Mouse (Mus musculus): ENCODE data around the gene Kif24. TPM values are rescaled to one million over a fixed set of nuclear protein-coding genes. Genes with fewer than 3 reads are reported as not detected.

Gene Kif24
- total RNA-seq (2023): 1 to 10 TPM; 2.5 to 2.8 TPM

GRCm38 (mm10) chr4:41464345-41465286 lies at the start of gene Kif24, which contains the start of gene Nudt2:
Kif24 (minus strand) TSS chr4:41464887.
Nudt2 (plus strand) TSS chr4:41465151.

GRCm38 (mm10) chr4:41502986-41503412 lies 38.3 kb upstream of the Kif24 start, which contains the start of gene AI464131:
AI464131 (minus strand) TSS chr4:41503076.

GRCm38 (mm10) chr4:41348584-41349198 lies 116.0 kb downstream of the Kif24 start, which contains the start of gene Ubap1:
Ubap1 (plus strand) TSS chr4:41348996.

Other genes with a start within 250 kb of the Kif24 start
- gene Ubap2, start 189.7 kb downstream of the Kif24 start, total RNA-seq (2023): 10 to 100 TPM; 25.3 to 26.9 TPM
- gene Dcaf12, start 150.0 kb downstream of the Kif24 start, total RNA-seq (2023): 10 to 100 TPM; 63.6 to 67.0 TPM
- 10 to 100 TPM; 58.1 to 92.6 TPM for gene Ubap1, start 115.9 kb downstream of the Kif24 start, total RNA-seq (2023)
- 1 to 10 TPM; 5.9 to 6.3 TPM for gene Nudt2, start 264 bp upstream of the Kif24 start, total RNA-seq (2023)
- gene AI464131, start 38.2 kb upstream of the Kif24 start, total RNA-seq (2023): under 1 TPM in 1 of 2 experiments, not detected in 1; 0.79 TPM
- gene 1110017D15Rik, start 52.4 kb upstream of the Kif24 start, total RNA-seq (2023): not detected
- 10 to 100 TPM; 24.2 to 27.6 TPM for gene Fam219a, start 104.7 kb upstream of the Kif24 start, total RNA-seq (2023)
- not detected for gene Dnaic1, start 104.9 kb upstream of the Kif24 start, total RNA-seq (2023)
- gene Enho, start 175.4 kb upstream of the Kif24 start, total RNA-seq (2023): 1 to 10 TPM in 1 of 2 experiments, under 1 TPM in 1; 0.52 to 1.4 TPM
- gene Cntfr, start 232.2 kb upstream of the Kif24 start, total RNA-seq (2023): not detected
- gene Il11ra1, start 235.1 kb upstream of the Kif24 start, total RNA-seq (2023): 10 to 100 TPM; 18.0 to 18.1 TPM
- gene Rpp25l, start 248.6 kb upstream of the Kif24 start, total RNA-seq (2023): 10 to 100 TPM; 20.0 to 22.7 TPM